Mouse (Mus musculus): ENCODE results near the gene Mast1. TPM values are rescaled to one million over a fixed set of nuclear protein-coding genes. Genes with fewer than 3 reads are reported as not detected.

The Mast1 gene
- polyA plus RNA-seq, 1 experiment from 2014 or later, result 14.6 TPM

GRCm38 (mm10) chr8:84902367-84902919, 34.7 kb downstream of the Mast1 start:
- H3K27me3 ChIP-seq (ENCODE audit: control insufficient read depth, insufficient read depth, low read length), result peaks cover 9% of the 10 kb centered on the region; the same call in 1 of the 2 replicates
- peak overlapping the region; percentile 44 for H3K4me3 ChIP-seq (ENCODE audit: low read depth, low read length)
- 3% methylated on average over 24 of the region's 24 CpGs for WGBS
- no peak overlapping the region for H3K27ac ChIP-seq (ENCODE audit: low read depth, low read length)
- no peaks in the 10 kb centered on the region for H3K36me3 ChIP-seq (ENCODE audit: control insufficient read depth, insufficient read depth, low read length)
- ATAC-seq (ENCODE audit: insufficient read depth, low FRiP score, low TSS enrichment) (no peak; the same call in 1 of the 2 replicates), DNase-seq (ENCODE audit: low spot score) (peak; percentile 46)
- H3K9ac ChIP-seq (ENCODE audit: low read length), result peak overlapping the region; percentile 52
- H3K9me3 ChIP-seq (ENCODE audit: control insufficient read depth, low read length), result no peaks in the 10 kb centered on the region
- H3K4me1 ChIP-seq (ENCODE audit: control insufficient read depth, insufficient read depth, low read length), result 0 out of 2 replicates have a peak, but pooled peaks cover 2% of the 10 kb centered on the region
- peak overlapping the region; percentile 71 for H3K4me2 ChIP-seq (ENCODE audit: low read depth)

GRCm38 (mm10) chr8:84901752-84902151, 35.4 kb downstream of the Mast1 start, which contains the start of gene Klf1:
TSS of gene Klf1 (plus strand) at chr8:84901928.
- peak within 1 kb of the TSS; percentile 44 for H3K4me3 ChIP-seq (ENCODE audit: low read depth, low read length)
- 76% methylated on average over 3 of the region's 3 CpGs for WGBS
- H3K9me3 ChIP-seq (ENCODE audit: control insufficient read depth, low read length), result no peaks in the 10 kb centered on the region
- no peaks in the 10 kb centered on the region for H3K36me3 ChIP-seq (ENCODE audit: control insufficient read depth, insufficient read depth, low read length)
- H3K9ac ChIP-seq (ENCODE audit: low read length), result peak within 1 kb of the TSS; percentile 52
- no peak for DNase-seq (ENCODE audit: low spot score)
- no peak within 1 kb of the TSS for H3K27ac ChIP-seq (ENCODE audit: low read depth, low read length)
- H3K27me3 ChIP-seq (ENCODE audit: control insufficient read depth, insufficient read depth, low read length), result peaks cover 9% of the 10 kb centered on the region; the same call in 1 of the 2 replicates
- H3K4me1 ChIP-seq (ENCODE audit: control insufficient read depth, insufficient read depth, low read length), result 0 out of 2 replicates have a peak, but pooled peaks cover 2% of the 10 kb centered on the region
- H3K4me2 ChIP-seq (ENCODE audit: low read depth), result peak within 1 kb of the TSS; percentile 71
- no peak for ATAC-seq (ENCODE audit: insufficient read depth, low FRiP score, low TSS enrichment)

GRCm38 (mm10) chr8:84901071-84901470, 36.1 kb downstream of the Mast1 start:
- no peak for ATAC-seq (ENCODE audit: insufficient read depth, low FRiP score, low TSS enrichment)
- Histone ChIP-seq H3K36me3 (ENCODE audit: control insufficient read depth, insufficient read depth, low read length) (no peaks in the 10 kb centered on the region), H3K9ac (ENCODE audit: low read length) (no peak overlapping the region), H3K4me1 (ENCODE audit: control insufficient read depth, insufficient read depth, low read length) (0 out of 2 replicates have a peak, but pooled peaks cover 2% of the 10 kb centered on the region), H3K4me3 (ENCODE audit: low read depth, low read length) (no peak overlapping the region), H3K9me3 (ENCODE audit: control insufficient read depth, low read length) (no peaks in the 10 kb centered on the region), H3K4me2 (ENCODE audit: low read depth) (no peak overlapping the region), H3K27ac (ENCODE audit: low read depth, low read length) (no peak overlapping the region), H3K27me3 (ENCODE audit: control insufficient read depth, insufficient read depth, low read length) (peaks cover 9% of the 10 kb centered on the region; the same call in 1 of the 2 replicates)
- no peak for DNase-seq (ENCODE audit: low spot score)
- WGBS, result 57% methylated on average over 3 of the region's 4 CpGs

- Histone ChIP-seq H3K36me3 (ENCODE audit: control insufficient read depth, insufficient read depth, low read length) (no peaks in the 10 kb centered on the region; the same call in 1 of the 2 replicates), H3K9ac (ENCODE audit: low read length) (no peak overlapping the region), H3K27me3 (ENCODE audit: control insufficient read depth, insufficient read depth, low read length) (no peaks in the 10 kb centered on the region), H3K4me2 (ENCODE audit: low read depth) (no peak overlapping the region), H3K4me3 (ENCODE audit: low read depth, low read length) (no peak overlapping the region), H3K9me3 (ENCODE audit: control insufficient read depth, low read length) (no peaks in the 10 kb centered on the region), H3K27ac (ENCODE audit: low read depth, low read length) (no peak overlapping the region), H3K4me1 (ENCODE audit: control insufficient read depth, insufficient read depth, low read length) (peaks cover 5% of the 10 kb centered on the region; the same call in 1 of the 2 replicates)
- DNase-seq (ENCODE audit: low spot score) (no peak), ATAC-seq (ENCODE audit: insufficient read depth, low FRiP score, low TSS enrichment) (no peak)
- WGBS, result 89% methylated on average over 5 of the region's 5 CpGs
Observed at GRCm38 (mm10) chr8:84895963-84896362, 41.2 kb downstream of the Mast1 start.

GRCm38 (mm10) chr8:84893709-84894134, 43.4 kb downstream of the Mast1 start, which contains the start of gene Gcdh:
TSS of gene Gcdh (minus strand) at chr8:84893921.
- no peaks in the 10 kb centered on the region for H3K9me3 ChIP-seq (ENCODE audit: control insufficient read depth, low read length)
- peak within 1 kb of the TSS; percentile 70 for H3K4me2 ChIP-seq (ENCODE audit: low read depth)
- H3K27me3 ChIP-seq (ENCODE audit: control insufficient read depth, insufficient read depth, low read length), result no peaks in the 10 kb centered on the region
- 0% methylated on average over 11 of the region's 11 CpGs for WGBS
- no peaks in the 10 kb centered on the region; the same call in 1 of the 2 replicates for H3K36me3 ChIP-seq (ENCODE audit: control insufficient read depth, insufficient read depth, low read length)
- H3K9ac ChIP-seq (ENCODE audit: low read length), result peak within 1 kb of the TSS; percentile 57
- ATAC-seq (ENCODE audit: insufficient read depth, low FRiP score, low TSS enrichment), result peak; percentile 94
- peak within 1 kb of the TSS; percentile 63 for H3K4me3 ChIP-seq (ENCODE audit: low read depth, low read length)
- H3K27ac ChIP-seq (ENCODE audit: low read depth, low read length), result no peak within 1 kb of the TSS
- peak; percentile 89 for DNase-seq (ENCODE audit: low spot score)
- peaks cover 5% of the 10 kb centered on the region; the same call in 1 of the 2 replicates for H3K4me1 ChIP-seq (ENCODE audit: control insufficient read depth, insufficient read depth, low read length)

- Histone ChIP-seq H3K36me3 (ENCODE audit: control insufficient read depth, insufficient read depth, low read length) (no peaks in the 10 kb centered on the region; the same call in 1 of the 2 replicates), H3K9ac (ENCODE audit: low read length) (peak overlapping the region; percentile 57), H3K27me3 (ENCODE audit: control insufficient read depth, insufficient read depth, low read length) (no peaks in the 10 kb centered on the region), H3K27ac (ENCODE audit: low read depth, low read length) (no peak overlapping the region), H3K4me1 (ENCODE audit: control insufficient read depth, insufficient read depth, low read length) (peaks cover 5% of the 10 kb centered on the region; the same call in 1 of the 2 replicates), H3K4me2 (ENCODE audit: low read depth) (peak overlapping the region; percentile 70), H3K4me3 (ENCODE audit: low read depth, low read length) (peak overlapping the region; percentile 63), H3K9me3 (ENCODE audit: control insufficient read depth, low read length) (no peaks in the 10 kb centered on the region)
- ATAC-seq (ENCODE audit: insufficient read depth, low FRiP score, low TSS enrichment) (peak; percentile 36), DNase-seq (ENCODE audit: low spot score) (no peak)
- 14% methylated on average over 31 of the region's 31 CpGs for WGBS
Observed at GRCm38 (mm10) chr8:84892993-84893708, 44.0 kb downstream of the Mast1 start.

GRCm38 (mm10) chr8:84889141-84889540, 48.0 kb downstream of the Mast1 start:
- Histone ChIP-seq H3K36me3 (ENCODE audit: control insufficient read depth, insufficient read depth, low read length) (peaks cover 2% of the 10 kb centered on the region; the same call in 1 of the 2 replicates), H3K27me3 (ENCODE audit: control insufficient read depth, insufficient read depth, low read length) (no peaks in the 10 kb centered on the region), H3K4me3 (ENCODE audit: low read depth, low read length) (no peak overlapping the region), H3K9me3 (ENCODE audit: control insufficient read depth, low read length) (no peaks in the 10 kb centered on the region), H3K4me1 (ENCODE audit: control insufficient read depth, insufficient read depth, low read length) (peaks cover 5% of the 10 kb centered on the region; the same call in 1 of the 2 replicates), H3K27ac (ENCODE audit: low read depth, low read length) (no peak overlapping the region), H3K9ac (ENCODE audit: low read length) (no peak overlapping the region), H3K4me2 (ENCODE audit: low read depth) (no peak overlapping the region)
- WGBS, result 100% methylated on average over 1 of the region's 1 CpGs
- DNase-seq (ENCODE audit: low spot score) (no peak), ATAC-seq (ENCODE audit: insufficient read depth, low FRiP score, low TSS enrichment) (no peak)

- DNase-seq (ENCODE audit: low spot score) (no peak), ATAC-seq (ENCODE audit: insufficient read depth, low FRiP score, low TSS enrichment) (no peak)
- WGBS, result 93% methylated on average over 3 of the region's 3 CpGs
- H3K27ac ChIP-seq (ENCODE audit: low read depth, low read length), result no peak overlapping the region
- no peaks in the 10 kb centered on the region for H3K9me3 ChIP-seq (ENCODE audit: control insufficient read depth, low read length)
- H3K4me3 ChIP-seq (ENCODE audit: low read depth, low read length), result no peak overlapping the region
- no peaks in the 10 kb centered on the region for H3K27me3 ChIP-seq (ENCODE audit: control insufficient read depth, insufficient read depth, low read length)
- peaks cover 2% of the 10 kb centered on the region; the same call in 1 of the 2 replicates for H3K4me1 ChIP-seq (ENCODE audit: control insufficient read depth, insufficient read depth, low read length)
- H3K36me3 ChIP-seq (ENCODE audit: control insufficient read depth, insufficient read depth, low read length), result peaks cover 2% of the 10 kb centered on the region; the same call in 1 of the 2 replicates
- H3K4me2 ChIP-seq (ENCODE audit: low read depth), result no peak overlapping the region
- H3K9ac ChIP-seq (ENCODE audit: low read length), result no peak overlapping the region
Observed at GRCm38 (mm10) chr8:84888280-84888679, 48.9 kb downstream of the Mast1 start.

All from neural tube, embryonic 11.5 days (tissue).